Mouse (Mus musculus) heart, adult 2 months (tissue): ENCODE data around the gene C2cd4b. TPM values are rescaled to one million over a fixed set of nuclear protein-coding genes. Genes with fewer than 3 reads are reported as not detected.

ENCODE experiments used
- DNase-seq, 2 experiments: peaks; one replicate each; pipeline ENCODE4 v3.0.0; 2021
- H3K27ac ChIP-seq: fragments of 200-600 bp; 2 replicates; pipeline ENCODE4 v1.8.1; 2022
- H3K27me3 ChIP-seq: fragments of 200-500 bp; 2 replicates; pipeline ENCODE4 v1.6.1; 2012; ENCODE audit warnings: mild to moderate bottlenecking, low read length, inconsistent platforms, mixed read lengths; ENCODE audit not compliant: control insufficient read depth, insufficient read depth
- H3K36me3 ChIP-seq: fragments of 200-500 bp; 2 replicates; pipeline ENCODE4 v1.6.1; 2012; ENCODE audit warnings: low read length, inconsistent platforms; ENCODE audit not compliant: control insufficient read depth, insufficient read depth
- H3K4me1 ChIP-seq: fragments of 200-500 bp; 2 replicates; pipeline ENCODE4 v1.6.1; 2011; ENCODE audit warnings: low read length; ENCODE audit not compliant: control insufficient read depth, insufficient read depth
- H3K4me3 ChIP-seq: fragments of 200-600 bp; 2 replicates; pipeline ENCODE4 v1.8.1; 2022
- H3K79me2 ChIP-seq: fragments of 200-500 bp; replicated peaks from 2 replicates; pipeline ENCODE4 v1.6.1; 2012; ENCODE audit warnings: mild to moderate bottlenecking, inconsistent platforms, low read length, moderate library complexity, mixed read lengths; ENCODE audit not compliant: control insufficient read depth, insufficient read depth
- H3K9ac ChIP-seq: fragments of 200-500 bp; 2 replicates; pipeline ENCODE4 v1.6.1; 2012; ENCODE audit warnings: low read depth, mild to moderate bottlenecking, control low read depth, inconsistent platforms, low read length, mixed read lengths
- CTCF ChIP-seq: fragments of 200-600 bp; IDR thresholded peaks from 2 replicates; pipeline ENCODE4 v1.8.1; 2022; ENCODE audit warnings: antibody characterized with exemption, mild to moderate bottlenecking, moderate library complexity
- EP300 ChIP-seq: fragments of 200-500 bp; IDR thresholded peaks from 2 replicates; pipeline ENCODE4 v1.6.1; 2011; ENCODE audit warnings: low read depth, low read length, control low read depth; ENCODE audit not compliant: insufficient read depth
- POLR2A ChIP-seq: fragments of 200-500 bp; IDR thresholded peaks from 2 replicates; pipeline ENCODE4 v1.6.1; 2011; ENCODE audit warnings: mild to moderate bottlenecking, low read depth, low read length, control low read depth; ENCODE audit not compliant: insufficient read depth
- WGBS: fragments of 180-500 bp; shearing (Covaris S2); methylation state at CpG from one replicate; pipeline ENCODE4 v1.1.7; 2018; 5-methylcytosine and 5-hydroxymethylcytosine counted together
- intact Hi-C: fragments of 180-260 bp; cut with DNase I; formaldehyde crosslinking; loops from one replicate; pipeline ENCODE4 v1.15.1; 2025
- long read RNA-seq: library from polyadenylated mRNA; stranded (forward); transcript quantifications from one replicate; pipeline ENCODE4 v2.0.0, GENCODE M21; 2021
- polyA plus RNA-seq: library from polyadenylated mRNA; depleted of rRNA; stranded (reverse); fragments of >200 nt; gene quantifications from 2 replicates; pipeline ENCODE4 v1.2.3, GENCODE M21; 2012; rRNA removed
- total RNA-seq, 2 experiments: library from RNA; stranded (reverse); gene quantifications; 2 replicates each; pipeline ENCODE4 v1.2.3; 2021

The C2cd4b gene
- 1 to 10 TPM in 1 of 2 experiments, under 1 TPM in 1; 0.73 to 1.5 TPM for total RNA-seq
- polyA plus RNA-seq, result 0.53 and 1.0 TPM in 2 replicates
- long read RNA-seq, result 0 reads

DNA sequence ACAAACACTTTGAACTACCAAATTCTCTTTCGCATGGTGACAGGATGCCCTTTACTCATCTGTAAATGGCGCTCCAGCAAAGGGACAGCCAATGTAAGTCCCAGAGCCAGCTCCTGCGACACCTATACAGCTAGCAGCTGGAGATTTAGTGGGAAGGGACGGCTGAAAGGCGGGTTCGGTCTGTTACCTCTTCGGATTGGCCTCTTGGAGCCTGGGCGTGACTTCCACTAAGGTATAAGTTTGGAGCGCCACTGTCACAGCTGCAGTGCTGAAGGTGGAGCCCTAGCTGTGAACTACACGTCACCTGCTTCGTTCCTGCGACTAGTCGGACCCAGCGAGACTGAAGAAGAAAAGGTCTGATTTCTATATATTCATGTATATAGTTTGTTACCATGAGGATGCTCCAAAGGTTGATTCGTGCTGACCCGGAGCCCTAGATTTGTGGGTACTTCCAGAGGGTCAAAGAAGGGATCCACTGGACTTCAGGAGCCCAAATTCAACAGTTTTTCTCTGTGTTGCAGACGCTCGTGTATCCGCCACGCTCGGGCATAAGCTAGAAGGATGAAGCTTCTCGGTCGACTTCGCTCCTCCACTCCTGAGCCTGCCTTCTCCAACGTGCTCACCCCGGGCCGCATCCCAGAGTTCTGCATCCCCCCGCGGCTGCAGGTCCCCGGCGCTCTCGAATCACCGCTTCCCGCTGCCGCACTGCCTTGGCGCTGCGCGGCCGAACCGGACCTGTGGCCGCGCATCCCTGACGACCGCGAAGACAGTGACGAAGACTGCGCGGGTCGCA lies at the start of gene C2cd4b:
C2cd4b (plus strand) TSS at position 275 of the 793 bp plus-strand sequence.
- Histone ChIP-seq H3K36me3 (no peaks in the 10 kb centered on the region), H3K4me1 (peaks cover 1% of the 10 kb centered on the region; the same call in 1 of the 2 replicates), H3K79me2 (no peaks in the 10 kb centered on the region), H3K9ac (peak within 1 kb of the TSS; percentile 59), H3K27ac (peak within 1 kb of the TSS; percentile 28; the same call in 1 of the 2 replicates), H3K27me3 (no peaks in the 10 kb centered on the region), H3K4me3 (peak within 1 kb of the TSS; percentile 44)
- peak; percentile 66 to 67 for DNase-seq
- intact Hi-C loops, result loop anchor here (2.0 to 5.0 kb wide), 3 partner anchors 47 to 213 kb away; no protein-coding TSS in a partner anchor
- WGBS, result 2% methylated on average over 49 of the region's 49 CpGs
- TF ChIP-seq CTCF (no peak), EP300 (0 out of 2 replicates have a peak, but pooled peaks have one; percentile 49), POLR2A (peak; percentile 99)

DNA sequence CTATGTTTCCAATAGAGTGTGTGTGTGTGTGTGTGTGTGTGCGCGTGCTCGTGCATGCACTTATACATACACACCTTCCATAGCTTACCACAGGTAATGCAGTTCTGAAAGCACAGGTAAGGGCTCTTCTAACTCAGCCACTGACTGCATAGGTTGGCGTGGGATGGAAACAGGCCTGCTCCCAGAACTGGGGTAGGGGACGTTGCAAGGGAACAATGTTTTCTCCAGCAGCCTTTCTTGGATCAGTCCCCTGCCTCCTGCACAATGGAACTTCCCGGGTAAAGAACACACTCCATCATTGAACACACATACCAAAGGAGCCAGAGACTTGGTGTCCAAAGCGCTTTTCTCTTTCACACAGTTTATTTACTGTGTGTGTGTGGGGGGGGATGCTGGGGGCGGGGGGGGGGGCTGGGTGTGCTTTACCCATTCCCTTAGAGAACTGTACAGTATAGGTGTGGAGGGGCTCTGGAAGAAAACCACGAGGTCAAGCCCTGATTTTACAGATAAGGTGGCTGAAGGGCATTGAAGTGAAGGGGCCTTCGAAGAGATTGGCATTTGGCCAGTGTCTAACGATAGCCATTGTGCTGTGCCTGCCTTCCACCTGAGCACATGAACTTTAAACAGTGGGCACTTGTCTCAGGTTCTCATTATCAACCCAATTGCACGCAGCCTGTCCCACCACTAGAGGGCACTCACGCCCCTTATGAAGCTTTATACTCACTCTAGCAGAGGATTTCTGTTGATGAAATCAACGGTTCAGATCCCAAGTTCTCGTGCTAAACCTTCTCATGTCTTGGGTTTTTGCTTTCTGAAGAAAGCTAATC lies 48.0 kb upstream of the C2cd4b start:
- TF ChIP-seq EP300 (0 out of 2 replicates have a peak, but pooled peaks have one; percentile 41), CTCF (peak; percentile 98), POLR2A (no peak)
- intact Hi-C loops, result loop anchor here (5.0 kb wide), 2 partner anchors 46 to 91 kb away; partner anchors contain the start of gene C2cd4b
- peak; percentile 33 to 68 for DNase-seq

DNA sequence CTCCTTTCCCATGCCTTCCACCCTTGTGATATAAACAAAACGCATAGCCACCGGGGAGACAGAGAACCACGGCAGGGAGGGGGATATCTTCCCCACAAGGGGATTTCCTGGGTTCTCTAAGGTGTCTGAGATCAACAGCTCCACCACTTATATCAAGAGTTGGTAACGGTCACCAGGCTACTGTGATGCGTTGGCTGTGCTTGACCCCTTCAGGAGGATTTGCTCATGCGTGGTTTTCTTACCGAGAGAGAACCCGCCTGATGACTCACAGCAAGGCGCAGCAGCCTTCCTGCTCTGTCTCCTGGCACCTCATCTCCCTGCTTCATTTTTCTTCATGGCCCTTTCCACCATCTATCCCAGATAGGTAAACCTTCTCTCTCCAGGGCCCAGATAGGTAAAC lies 47.1 kb upstream of the C2cd4b start:
- Histone ChIP-seq H3K79me2 (no peaks in the 10 kb centered on the region), H3K27me3 (no peaks in the 10 kb centered on the region), H3K9ac (no peak overlapping the region), H3K36me3 (no peaks in the 10 kb centered on the region), H3K4me3 (no peak overlapping the region), H3K4me1 (no peaks in the 10 kb centered on the region), H3K27ac (no peak overlapping the region)
- intact Hi-C loops, result loop anchor here (5.0 kb wide), 2 partner anchors 45 to 90 kb away; partner anchors contain the start of gene C2cd4b
- 69% methylated on average over 9 of the region's 9 CpGs for WGBS
- TF ChIP-seq EP300, result no peak
- no peak for TF ChIP-seq POLR2A
- no peak for TF ChIP-seq CTCF
- DNase-seq, result no peak

More for the DNA sequence above, 48.0 kb upstream of the C2cd4b start:
- H3K9ac ChIP-seq, result no peak overlapping the region
- no peak overlapping the region for H3K4me3 ChIP-seq
- no peaks in the 10 kb centered on the region for H3K79me2 ChIP-seq
- H3K4me1 ChIP-seq, result no peaks in the 10 kb centered on the region
- H3K27ac ChIP-seq, result no peak overlapping the region
- H3K27me3 ChIP-seq, result no peaks in the 10 kb centered on the region
- 37% methylated on average over 15 of the region's 15 CpGs for WGBS
- no peaks in the 10 kb centered on the region for H3K36me3 ChIP-seq

DNA sequence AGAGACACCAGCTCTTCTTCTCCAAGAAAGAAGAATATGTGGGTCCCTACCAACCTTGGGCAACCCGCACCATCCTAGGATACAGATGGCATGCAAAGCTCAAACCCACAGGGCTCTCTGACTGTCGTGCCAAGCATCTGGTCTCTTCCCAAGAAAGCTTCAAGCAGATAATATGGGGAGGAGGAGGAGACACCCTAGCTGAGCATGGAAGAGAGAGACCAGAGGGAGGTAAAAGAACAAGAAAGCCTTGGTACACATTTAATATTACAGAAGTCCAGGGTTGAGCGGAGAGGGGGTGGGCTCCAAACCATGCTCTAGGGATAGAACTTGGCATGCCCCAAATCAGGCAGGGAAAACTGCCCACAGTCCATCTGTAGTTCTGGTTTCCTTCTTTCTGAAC lies 42.2 kb upstream of the C2cd4b start:
- intact Hi-C loops, result no loop called here
- no peak for DNase-seq
- Histone ChIP-seq H3K27ac (no peak overlapping the region), H3K4me1 (no peaks in the 10 kb centered on the region), H3K27me3 (no peaks in the 10 kb centered on the region), H3K9ac (no peak overlapping the region), H3K79me2 (no peaks in the 10 kb centered on the region), H3K4me3 (no peak overlapping the region), H3K36me3 (no peaks in the 10 kb centered on the region)
- TF ChIP-seq CTCF (no peak), EP300 (no peak), POLR2A (no peak)
- 83% methylated on average over 3 of the region's 3 CpGs for WGBS

DNA sequence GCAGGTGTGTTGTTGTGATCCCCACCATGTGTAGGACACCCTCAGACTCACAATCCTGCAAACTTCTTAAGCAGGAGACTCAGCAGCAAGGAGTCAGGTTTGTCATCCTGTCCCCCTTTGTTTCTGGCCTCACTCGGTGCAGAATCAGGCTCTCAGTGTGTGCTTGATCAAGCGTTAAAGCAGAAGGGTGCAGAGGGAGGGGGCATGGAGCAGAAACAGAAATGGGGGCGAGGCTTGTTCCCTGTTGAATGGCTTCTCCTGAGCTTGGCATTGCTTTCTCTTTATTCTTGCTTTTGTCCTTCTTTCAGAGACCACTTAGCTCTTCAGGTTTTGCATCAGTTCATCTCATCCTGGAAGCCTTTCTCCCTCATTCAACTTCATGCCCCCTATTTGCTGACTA lies 40.6 kb upstream of the C2cd4b start:
- H3K4me1 ChIP-seq, result no peaks in the 10 kb centered on the region
- H3K27me3 ChIP-seq, result no peaks in the 10 kb centered on the region
- H3K27ac ChIP-seq, result no peak overlapping the region
- TF ChIP-seq CTCF, result no peak
- no peaks in the 10 kb centered on the region for H3K36me3 ChIP-seq
- H3K79me2 ChIP-seq, result no peaks in the 10 kb centered on the region
- DNase-seq, result no peak
- H3K9ac ChIP-seq, result no peak overlapping the region
- WGBS, result 60% methylated on average over 3 of the region's 3 CpGs
- intact Hi-C loops, result no loop called here
- no peak overlapping the region for H3K4me3 ChIP-seq
